Mouse (Mus musculus) layer of hippocampus, adult 2 months (tissue): ENCODE data around the gene Fbxo45. TPM values are rescaled to one million over a fixed set of nuclear protein-coding genes. Genes with fewer than 3 reads are reported as not detected.
"Not testable (repeated sequence)": the region's sequence is repeated elsewhere in the genome, so short reads cannot be mapped to it uniquely, and the experiment has no call there.

Source experiments
- DNase-seq, 2 experiments: peaks; one replicate each; pipeline ENCODE4 v3.0.0; 2022; ENCODE audit warnings: low spot score in 2 of 2
- H3K27ac ChIP-seq: fragments of 200-600 bp; 2 replicates; pipeline ENCODE4 v1.8.1; 2022
- H3K4me3 ChIP-seq: fragments of 200-600 bp; 2 replicates; pipeline ENCODE4 v1.8.1; 2022; ENCODE audit warnings: mild to moderate bottlenecking
- CTCF ChIP-seq: fragments of 200-600 bp; conservative IDR thresholded peaks from 2 replicates; pipeline ENCODE4 v1.8.1; 2022; ENCODE audit warnings: antibody characterized with exemption, mild to moderate bottlenecking, moderate library complexity
- total RNA-seq, 2 experiments: library from RNA; stranded (reverse); gene quantifications; 2 replicates each; pipeline ENCODE4 v1.2.3; 2021

The Fbxo45 gene
- total RNA-seq, 2 experiments from 2014 or later = 46.4 to 47.8 TPM

GRCm38 (mm10) chr16:32239428-32240312, 7.3 kb downstream of the Fbxo45 start:
- no peak for TF ChIP-seq CTCF
- H3K27ac ChIP-seq = no peak overlapping the region
- no peak overlapping the region for H3K4me3 ChIP-seq
- DNase-seq = no peak

- Histone ChIP-seq H3K27ac (no peak overlapping the region), H3K4me3 (no peak overlapping the region)
- no peak for TF ChIP-seq CTCF
- DNase-seq = no peak
Observed at GRCm38 (mm10) chr16:32237930-32238680, 8.9 kb downstream of the Fbxo45 start.

GRCm38 (mm10) chr16:32232050-32232449, 14.9 kb downstream of the Fbxo45 start:
- DNase-seq, H3K4me3 ChIP-seq, H3K27ac ChIP-seq: not testable (repeated sequence)

- no peak for TF ChIP-seq CTCF
- Histone ChIP-seq H3K4me3 (no peak overlapping the region), H3K27ac (no peak overlapping the region)
- DNase-seq = no peak
Observed at GRCm38 (mm10) chr16:32222399-32222798, 24.6 kb downstream of the Fbxo45 start.

GRCm38 (mm10) chr16:32221803-32222202, 25.2 kb downstream of the Fbxo45 start:
- TF ChIP-seq CTCF = no peak
- H3K27ac ChIP-seq = no peak overlapping the region
- no peak for DNase-seq
- H3K4me3 ChIP-seq = no peak overlapping the region

GRCm38 (mm10) chr16:32214804-32215576, 32.0 kb downstream of the Fbxo45 start:
- peak; percentile 20; the same call in 1 of the 2 replicates for TF ChIP-seq CTCF
- H3K27ac ChIP-seq = no peak overlapping the region
- no peak for DNase-seq
- no peak overlapping the region for H3K4me3 ChIP-seq

GRCm38 (mm10) chr16:32214156-32214555, 32.8 kb downstream of the Fbxo45 start:
- no peak overlapping the region for H3K27ac ChIP-seq
- no peak for DNase-seq
- no peak for TF ChIP-seq CTCF
- no peak overlapping the region for H3K4me3 ChIP-seq

GRCm38 (mm10) chr16:32204902-32205301, 42.1 kb downstream of the Fbxo45 start:
- H3K27ac ChIP-seq = no peak overlapping the region
- DNase-seq = no peak
- no peak overlapping the region for H3K4me3 ChIP-seq
- TF ChIP-seq CTCF = peak; percentile 38; the same call in 1 of the 2 replicates

- Histone ChIP-seq H3K27ac (no peak overlapping the region), H3K4me3 (no peak overlapping the region)
- peak; percentile 64 for TF ChIP-seq CTCF
- peak; percentile 29 to 53 for DNase-seq
Observed at GRCm38 (mm10) chr16:32202681-32203080, 44.3 kb downstream of the Fbxo45 start.

GRCm38 (mm10) chr16:32201004-32201325, 46.0 kb downstream of the Fbxo45 start:
- no peak for TF ChIP-seq CTCF
- peak overlapping the region; percentile 35; the same call in 1 of the 2 replicates for H3K4me3 ChIP-seq
- peak overlapping the region; percentile 69; the same call in 1 of the 2 replicates for H3K27ac ChIP-seq
- DNase-seq = no peak

- Histone ChIP-seq H3K4me3 (peak overlapping the region; percentile 35), H3K27ac (peak overlapping the region; percentile 69)
- no peak for TF ChIP-seq CTCF
- DNase-seq = no peak
Observed at GRCm38 (mm10) chr16:32200256-32201003, 46.5 kb downstream of the Fbxo45 start.

GRCm38 (mm10) chr16:32190011-32190441, 56.9 kb downstream of the Fbxo45 start:
- Histone ChIP-seq H3K27ac (no peak overlapping the region), H3K4me3 (no peak overlapping the region)
- TF ChIP-seq CTCF = no peak
- peak in 1 of 2 experiments; percentile 6 for DNase-seq
